Mouse (Mus musculus) hindbrain, embryonic 15.5 days (tissue): ENCODE results near the gene Gm6525. TPM values are rescaled to one million over a fixed set of nuclear protein-coding genes. Genes with fewer than 3 reads are reported as not detected.

ENCODE experiments used
- ATAC-seq: fragments of 200-750 bp; cut with Nextera tagmentation; 2 replicates; pipeline ENCODE4 v1.8.0; 2017; ENCODE audit warnings: low read depth, moderate number of reproducible peaks, moderate TSS enrichment; ENCODE audit not compliant: low FRiP score
- H3K27ac ChIP-seq: fragments of 300-500 bp; sonication (generic); replicated peaks from 2 replicates; pipeline ENCODE4 v1.5.1; 2015; ENCODE audit warnings: mild to moderate bottlenecking, inconsistent platforms
- H3K27me3 ChIP-seq: fragments of 300-500 bp; sonication (generic); 2 replicates; pipeline ENCODE4 v1.6.1; 2015; ENCODE audit warnings: control low read depth, inconsistent platforms
- H3K36me3 ChIP-seq: fragments of 300-500 bp; sonication (generic); 2 replicates; pipeline ENCODE4 v1.6.1; 2015; ENCODE audit warnings: control low read depth, inconsistent platforms
- H3K4me1 ChIP-seq: fragments of 300-500 bp; sonication (generic); replicated peaks from 2 replicates; pipeline ENCODE4 v1.6.1; 2015; ENCODE audit warnings: control low read depth, inconsistent platforms
- H3K4me2 ChIP-seq: fragments of 300-500 bp; sonication (generic); 2 replicates; pipeline ENCODE4 v1.6.1; 2015; ENCODE audit warnings: moderate library complexity, mild to moderate bottlenecking, inconsistent platforms
- H3K4me3 ChIP-seq: fragments of 300-500 bp; sonication (generic); 2 replicates; pipeline ENCODE4 v1.5.1; 2015; ENCODE audit warnings: mild to moderate bottlenecking, inconsistent platforms
- H3K9ac ChIP-seq: fragments of 300-500 bp; sonication (generic); 2 replicates; pipeline ENCODE4 v1.6.1; 2015; ENCODE audit warnings: inconsistent platforms
- H3K9me3 ChIP-seq: fragments of 300-500 bp; sonication (generic); 2 replicates; pipeline ENCODE4 v1.6.1; 2016; ENCODE audit warnings: control low read depth, inconsistent platforms
- WGBS: fragments of 180-500 bp; shearing (Covaris S2); methylation state at CpG from one replicate; pipeline ENCODE4 v1.1.7; 2015; 5-methylcytosine and 5-hydroxymethylcytosine counted together
- polyA plus RNA-seq: library from polyadenylated mRNA; unstranded; fragments of >200 nt; fragmentation: Nextera tagmentation; extraction: Ambion mirVana; gene quantifications from 2 replicates; pipeline ENCODE4 v1.2.1, GENCODE M21; 2015

The Gm6525 gene
- polyA plus RNA-seq, 1 experiment from 2014 or later, result 2.3 TPM

DNA sequence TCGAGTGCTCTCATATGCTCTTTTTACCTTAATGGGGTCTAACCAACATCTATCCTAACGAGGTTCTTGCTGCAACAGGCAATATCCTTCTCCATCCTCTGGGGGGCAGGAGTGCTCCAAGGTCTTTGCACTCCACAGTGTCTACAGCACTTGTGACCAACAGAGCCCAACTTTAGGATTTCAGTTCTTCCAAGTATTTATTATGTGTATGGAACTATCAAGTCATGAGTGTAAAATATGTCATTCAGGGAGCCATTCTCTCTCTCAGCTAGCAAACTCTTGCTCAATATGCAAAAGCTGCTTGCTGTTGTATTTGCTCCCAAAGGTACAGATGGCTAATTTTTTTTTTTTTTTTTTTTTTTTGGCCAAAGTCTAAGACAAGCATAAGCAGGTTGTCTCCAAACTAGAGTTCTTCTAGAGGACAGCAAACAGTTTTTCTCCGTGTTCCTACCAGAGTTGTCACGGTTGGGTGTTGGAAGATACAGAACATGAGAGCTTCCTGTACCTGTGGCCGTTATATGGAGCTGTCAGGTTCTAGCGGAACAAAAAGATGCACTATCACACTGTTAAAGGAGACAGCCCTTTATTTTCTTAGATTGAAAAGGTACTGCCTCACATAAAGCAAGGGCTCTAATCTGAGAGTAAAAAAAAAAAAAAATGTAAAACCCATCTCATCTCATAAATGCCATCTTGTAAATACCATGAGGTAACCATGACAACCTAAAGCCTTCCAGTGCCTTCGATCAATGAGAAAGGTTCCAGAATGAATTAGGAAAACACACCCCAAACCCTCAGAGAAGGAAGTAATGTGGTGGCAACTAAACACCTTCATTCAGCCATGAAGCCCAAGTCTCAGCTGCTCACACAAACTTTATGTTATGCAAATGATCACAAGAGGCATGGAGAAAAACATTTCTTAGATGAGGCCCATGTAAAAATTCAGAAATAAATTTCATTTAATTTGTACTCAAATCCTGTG lies 1.7 kb downstream of the Gm6525 start:
- Histone ChIP-seq H3K27ac (no peak overlapping the region), H3K4me3 (no peak overlapping the region), H3K36me3 (peaks cover 34% of the 10 kb centered on the region), H3K27me3 (no peaks in the 10 kb centered on the region), H3K4me2 (no peak overlapping the region), H3K9ac (no peak overlapping the region), H3K9me3 (no peaks in the 10 kb centered on the region), H3K4me1 (0 out of 2 replicates have a peak, but pooled peaks cover 2% of the 10 kb centered on the region)
- ATAC-seq, result peak; percentile 66; the same call in 1 of the 2 replicates
- WGBS, result 44% methylated on average over 7 of the region's 7 CpGs

DNA sequence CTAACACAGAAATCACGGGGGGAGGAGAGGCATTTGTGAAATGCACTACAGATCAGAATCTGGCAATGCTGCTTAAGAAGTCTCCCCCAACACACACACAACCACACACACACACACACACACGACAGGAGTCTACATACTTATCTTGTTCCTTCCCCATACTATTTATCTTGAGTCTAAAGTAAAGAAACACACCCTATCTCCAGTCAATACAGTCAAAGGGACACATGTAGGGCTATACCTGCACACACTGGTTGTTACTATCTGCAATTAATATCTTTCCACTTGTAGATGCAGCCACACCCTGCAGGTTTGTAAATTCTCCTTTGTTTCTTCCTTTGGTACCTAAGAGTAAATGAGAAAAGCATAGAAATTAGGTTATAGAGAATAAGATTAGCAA lies 3.9 kb downstream of the Gm6525 start:
- no peaks in the 10 kb centered on the region for H3K27me3 ChIP-seq
- 79% methylated on average over 2 of the region's 2 CpGs for WGBS
- H3K36me3 ChIP-seq, result peaks cover 17% of the 10 kb centered on the region
- no peak overlapping the region for H3K9ac ChIP-seq
- H3K4me2 ChIP-seq, result no peak overlapping the region
- H3K4me1 ChIP-seq, result peaks cover 11% of the 10 kb centered on the region; the same call in 1 of the 2 replicates
- H3K9me3 ChIP-seq, result no peaks in the 10 kb centered on the region
- no peak overlapping the region for H3K4me3 ChIP-seq
- ATAC-seq, result no peak
- no peak overlapping the region for H3K27ac ChIP-seq

DNA sequence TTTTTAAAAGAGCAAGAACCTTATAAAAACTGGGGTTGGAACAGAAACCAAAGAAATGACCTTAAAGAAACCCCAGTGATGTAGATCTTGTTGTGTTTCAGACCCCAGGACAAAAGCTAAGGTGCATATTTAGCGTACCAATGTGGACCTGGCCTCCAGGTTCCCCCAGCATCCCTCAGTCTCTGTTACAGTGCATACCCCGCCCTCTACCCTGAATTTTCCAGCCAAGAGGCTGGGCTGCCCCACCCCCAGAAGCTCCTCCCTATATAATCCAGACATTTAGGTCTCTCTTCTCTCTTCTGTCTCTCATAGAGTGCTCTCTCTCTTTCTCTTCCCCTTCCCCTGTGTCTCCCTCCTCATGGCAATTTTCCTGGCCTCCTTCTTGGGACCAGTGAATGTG lies 6.4 kb downstream of the Gm6525 start:
- peaks cover 11% of the 10 kb centered on the region; the same call in 1 of the 2 replicates for H3K4me1 ChIP-seq
- no peak for ATAC-seq
- no peak overlapping the region for H3K4me3 ChIP-seq
- H3K27me3 ChIP-seq, result no peaks in the 10 kb centered on the region
- H3K9me3 ChIP-seq, result no peaks in the 10 kb centered on the region
- no peak overlapping the region for H3K9ac ChIP-seq
- 89% methylated on average over 2 of the region's 2 CpGs for WGBS
- peaks cover 18% of the 10 kb centered on the region for H3K36me3 ChIP-seq
- H3K27ac ChIP-seq, result no peak overlapping the region
- H3K4me2 ChIP-seq, result no peak overlapping the region

DNA sequence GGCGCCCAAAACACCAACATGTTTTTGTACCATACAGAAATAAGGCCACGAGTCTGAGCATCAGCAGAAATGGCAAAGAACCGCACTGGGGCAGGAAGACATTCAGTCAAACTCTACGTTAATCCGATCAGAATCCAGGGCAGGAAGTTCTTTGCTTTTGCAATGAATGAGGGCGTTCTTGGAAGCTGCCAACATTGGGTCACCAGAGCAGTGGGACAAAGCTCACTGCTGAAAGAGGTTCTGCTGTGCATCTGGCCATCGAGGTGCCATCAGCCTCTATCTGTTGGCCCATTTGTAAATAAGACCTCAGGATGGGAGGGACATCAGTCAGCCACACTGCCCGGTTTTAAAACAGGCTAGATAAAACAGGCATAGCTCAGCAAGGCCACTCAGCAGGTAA lies 7.2 kb downstream of the Gm6525 start:
- no peak overlapping the region for H3K9ac ChIP-seq
- WGBS, result 39% methylated on average over 8 of the region's 8 CpGs
- no peak overlapping the region for H3K4me2 ChIP-seq
- no peak overlapping the region; the same call in 1 of the 2 replicates for H3K27ac ChIP-seq
- no peak overlapping the region for H3K4me3 ChIP-seq
- peaks cover 11% of the 10 kb centered on the region; the same call in 1 of the 2 replicates for H3K4me1 ChIP-seq
- H3K36me3 ChIP-seq, result peaks cover 19% of the 10 kb centered on the region
- ATAC-seq, result no peak
- no peaks in the 10 kb centered on the region for H3K27me3 ChIP-seq
- H3K9me3 ChIP-seq, result no peaks in the 10 kb centered on the region

DNA sequence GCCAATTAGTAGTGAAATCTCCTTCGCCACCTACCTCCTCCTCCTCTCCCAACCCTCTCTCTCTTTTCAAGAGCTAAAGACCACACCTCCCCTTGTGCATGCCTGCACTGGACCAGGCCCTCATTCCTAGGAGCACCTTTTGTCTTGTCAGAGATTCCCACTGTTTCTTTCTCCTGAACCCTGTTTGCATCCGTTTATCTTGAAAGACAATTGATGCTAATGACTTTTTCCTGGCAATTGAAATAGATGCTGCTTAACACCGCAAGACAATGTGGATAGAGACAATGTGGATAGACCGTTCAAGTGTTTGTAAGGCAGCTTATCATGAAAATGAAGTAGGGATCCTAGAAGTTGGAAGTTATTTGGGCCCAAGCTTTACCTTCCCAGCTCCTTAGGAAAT lies 7.8 kb downstream of the Gm6525 start:
- H3K27me3 ChIP-seq, result no peaks in the 10 kb centered on the region
- peaks cover 22% of the 10 kb centered on the region for H3K36me3 ChIP-seq
- WGBS, result 19% methylated on average over 4 of the region's 4 CpGs
- ATAC-seq, result no peak
- H3K4me2 ChIP-seq, result no peak overlapping the region
- no peak overlapping the region for H3K4me3 ChIP-seq
- H3K27ac ChIP-seq, result no peak overlapping the region
- no peaks in the 10 kb centered on the region for H3K9me3 ChIP-seq
- peaks cover 11% of the 10 kb centered on the region; the same call in 1 of the 2 replicates for H3K4me1 ChIP-seq
- H3K9ac ChIP-seq, result no peak overlapping the region

DNA sequence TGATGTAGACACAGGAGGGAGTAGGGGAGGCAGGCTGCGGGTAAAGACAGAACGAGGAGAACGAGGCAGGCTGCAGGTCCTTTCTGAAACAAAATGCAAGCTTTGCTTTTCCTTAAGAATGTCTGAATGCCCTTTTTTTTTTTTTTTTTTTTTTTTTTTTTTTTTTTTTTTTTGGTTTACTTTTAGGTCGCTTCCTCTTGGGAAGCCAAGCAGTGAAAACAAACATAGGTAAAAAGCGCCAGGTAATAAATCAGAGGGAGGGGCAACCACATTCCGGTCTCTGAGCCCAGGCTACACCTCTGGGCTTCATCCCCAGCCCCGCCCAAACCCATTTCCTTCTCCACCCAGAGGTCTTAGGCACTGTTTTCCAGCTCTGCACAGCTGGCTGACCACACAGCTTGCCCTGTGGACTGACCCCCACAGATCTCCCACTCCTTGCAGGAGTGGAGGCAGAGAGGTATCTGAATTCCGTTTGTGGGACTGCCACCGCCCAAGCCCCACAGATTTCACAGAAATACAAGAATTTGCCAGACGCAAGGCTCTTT lies 15.8 kb downstream of the Gm6525 start:
- H3K27me3 ChIP-seq, result no peaks in the 10 kb centered on the region
- no peaks in the 10 kb centered on the region for H3K9me3 ChIP-seq
- no peak overlapping the region; the same call in 1 of the 2 replicates for H3K4me2 ChIP-seq
- 67% methylated on average over 10 of the region's 10 CpGs for WGBS
- H3K4me1 ChIP-seq, result peaks cover 15% of the 10 kb centered on the region
- H3K9ac ChIP-seq, result no peak overlapping the region
- no peak overlapping the region for H3K27ac ChIP-seq
- peaks cover 40% of the 10 kb centered on the region for H3K36me3 ChIP-seq
- ATAC-seq, result no peak
- H3K4me3 ChIP-seq, result no peak overlapping the region

DNA sequence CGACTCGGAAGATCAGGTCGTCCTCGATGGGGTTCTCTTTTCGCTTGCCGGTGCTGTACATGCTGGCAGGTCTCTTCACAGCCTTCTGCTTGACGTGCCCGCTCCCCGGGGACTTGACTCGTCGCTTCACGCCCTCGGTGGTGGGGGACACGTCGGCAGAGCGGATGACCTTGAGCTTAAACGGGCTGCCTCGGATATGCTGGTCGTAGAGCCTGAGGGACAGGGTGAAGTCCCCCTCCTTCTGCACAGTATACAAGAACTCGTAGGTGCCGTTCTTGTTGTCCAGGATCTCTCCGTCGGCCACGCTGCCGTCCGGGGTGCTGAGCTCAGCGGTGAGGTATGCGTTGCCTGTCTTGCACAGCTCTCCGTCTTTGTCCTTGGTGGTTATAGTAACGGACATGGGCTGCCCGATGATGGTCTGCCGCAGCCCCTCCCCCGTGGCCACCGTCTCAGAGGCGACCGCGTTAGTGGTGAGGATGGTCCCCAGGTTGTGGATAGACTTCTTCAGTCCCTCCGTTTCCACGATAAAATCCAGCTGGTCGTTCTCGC lies 16.7 kb downstream of the Gm6525 start:
- no peaks in the 10 kb centered on the region for H3K9me3 ChIP-seq
- no peaks in the 10 kb centered on the region for H3K27me3 ChIP-seq
- peaks cover 36% of the 10 kb centered on the region for H3K36me3 ChIP-seq
- WGBS, result 14% methylated on average over 41 of the region's 41 CpGs
- peaks cover 15% of the 10 kb centered on the region for H3K4me1 ChIP-seq
- peak overlapping the region; percentile 14 for H3K4me2 ChIP-seq
- no peak overlapping the region for H3K4me3 ChIP-seq
- peak; percentile 57; the same call in 1 of the 2 replicates for ATAC-seq
- H3K9ac ChIP-seq, result no peak overlapping the region
- H3K27ac ChIP-seq, result no peak overlapping the region

DNA sequence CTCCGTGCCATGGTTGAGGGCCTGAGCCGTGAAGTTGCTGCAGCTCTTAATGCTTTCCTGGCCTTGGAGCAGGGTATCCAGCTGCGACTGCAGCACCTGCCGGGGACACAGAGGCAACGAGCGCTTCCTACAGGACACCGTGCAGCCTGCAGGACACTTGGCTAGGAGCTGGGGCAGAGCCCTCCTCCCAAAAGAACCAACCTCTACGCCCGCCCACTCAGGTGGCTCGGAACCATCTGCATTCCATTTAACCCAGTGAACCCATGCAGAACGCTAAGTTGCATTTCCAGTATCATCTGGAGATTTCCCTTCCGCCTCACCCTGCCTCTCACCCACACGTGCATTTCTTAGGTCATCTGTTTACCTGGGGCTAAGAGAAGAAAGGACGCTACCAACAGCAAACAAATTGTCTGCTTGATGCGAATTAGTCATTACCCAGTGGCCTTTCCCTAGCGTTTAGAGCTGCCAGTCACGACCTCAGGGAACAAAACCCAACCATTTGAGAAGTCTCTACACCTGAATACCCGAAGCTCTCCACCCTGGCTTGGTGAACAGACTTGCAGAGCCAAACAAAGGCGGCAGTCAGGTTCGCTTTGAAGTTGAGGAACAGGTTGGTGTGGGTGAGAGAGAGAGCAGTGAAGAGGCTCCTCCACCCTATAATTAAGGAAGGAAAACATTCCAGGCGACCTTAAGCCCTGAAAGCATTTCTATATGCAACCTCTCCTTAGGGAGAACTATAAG lies 17.4 kb downstream of the Gm6525 start:
- H3K9ac ChIP-seq, result no peak overlapping the region

DNA sequence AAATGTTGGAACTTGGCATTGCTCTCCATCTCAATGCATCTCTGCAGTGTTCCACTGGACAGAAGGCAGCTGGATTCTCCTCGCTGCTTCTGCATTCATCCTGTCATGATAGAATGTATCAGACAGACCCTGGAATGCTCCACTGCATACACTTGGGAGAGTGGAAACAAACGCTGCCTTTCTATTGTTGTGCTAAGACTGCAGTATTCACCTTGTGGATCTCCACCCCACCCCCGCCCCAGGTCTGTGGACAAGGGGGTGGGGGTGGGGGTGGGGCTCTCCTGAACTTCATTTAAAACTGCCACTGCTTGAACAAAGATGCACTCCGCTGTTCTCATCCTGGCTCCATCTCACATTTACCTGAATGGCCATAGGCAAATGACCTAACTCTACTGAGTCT lies 20.0 kb downstream of the Gm6525 start:
- H3K9me3 ChIP-seq, result no peaks in the 10 kb centered on the region
- H3K27me3 ChIP-seq, result no peaks in the 10 kb centered on the region
- H3K27ac ChIP-seq, result no peak overlapping the region
- no peak for ATAC-seq
- H3K36me3 ChIP-seq, result peaks cover 37% of the 10 kb centered on the region
- no peak overlapping the region for H3K9ac ChIP-seq
- no peak overlapping the region for H3K4me2 ChIP-seq
- 51% methylated on average over 4 of the region's 4 CpGs for WGBS
- H3K4me1 ChIP-seq, result peaks cover 15% of the 10 kb centered on the region
- H3K4me3 ChIP-seq, result no peak overlapping the region

More for the DNA sequence above, 17.4 kb downstream of the Gm6525 start:
- no peak for ATAC-seq
- Histone ChIP-seq H3K4me1 (peaks cover 15% of the 10 kb centered on the region), H3K36me3 (peaks cover 36% of the 10 kb centered on the region), H3K4me2 (0 out of 2 replicates have a peak overlapping the region, but pooled peaks have one; percentile 14), H3K27me3 (no peaks in the 10 kb centered on the region), H3K27ac (no peak overlapping the region), H3K4me3 (no peak overlapping the region), H3K9me3 (no peaks in the 10 kb centered on the region)
- WGBS, result 48% methylated on average over 21 of the region's 21 CpGs

DNA sequence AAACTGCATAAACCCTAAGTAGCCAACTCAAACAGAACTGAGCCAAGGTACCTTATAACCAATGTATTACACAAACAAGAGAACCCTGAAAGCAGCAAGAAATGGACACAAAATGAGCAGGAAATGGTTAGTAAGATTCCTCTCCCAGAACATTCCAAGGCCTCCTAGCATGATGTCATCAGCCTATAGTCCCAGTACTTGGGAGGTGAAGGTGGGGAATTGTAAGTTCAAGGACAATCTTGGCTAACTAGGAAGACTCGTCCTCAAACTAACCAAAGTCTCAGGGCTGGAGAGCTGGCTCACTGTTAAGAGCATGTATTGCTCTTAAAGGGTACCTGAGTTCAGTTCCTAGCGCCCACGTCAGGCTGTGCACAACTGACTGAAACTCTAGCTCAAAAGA lies 24.3 kb downstream of the Gm6525 start:
- no peaks in the 10 kb centered on the region for H3K9me3 ChIP-seq
- ATAC-seq, result no peak
- no peak overlapping the region for H3K27ac ChIP-seq
- H3K27me3 ChIP-seq, result no peaks in the 10 kb centered on the region
- peaks cover 22% of the 10 kb centered on the region for H3K36me3 ChIP-seq
- H3K4me3 ChIP-seq, result no peak overlapping the region
- peaks cover 16% of the 10 kb centered on the region for H3K4me1 ChIP-seq
- 97% methylated on average over 3 of the region's 3 CpGs for WGBS
- no peak overlapping the region for H3K4me2 ChIP-seq
- no peak overlapping the region for H3K9ac ChIP-seq

DNA sequence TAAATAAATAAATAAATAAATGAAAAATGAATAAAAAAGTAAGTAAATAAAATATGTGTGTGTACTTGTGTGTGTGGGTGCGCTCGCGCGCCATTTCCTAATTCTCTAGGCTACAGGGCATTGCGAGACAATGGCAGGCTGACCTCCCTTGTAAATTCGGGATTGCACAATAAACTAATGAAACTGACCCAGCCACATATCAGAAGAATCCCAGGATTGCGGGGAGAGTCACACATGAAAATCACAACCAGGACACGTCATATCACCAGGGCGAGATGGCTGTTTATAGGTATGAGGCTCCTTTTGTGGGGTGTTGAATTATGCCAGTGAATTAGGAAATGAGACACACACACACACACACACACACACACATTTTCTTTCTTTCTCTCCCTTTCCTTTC lies 25.6 kb downstream of the Gm6525 start:
- H3K4me2 ChIP-seq, result no peak overlapping the region
- no peaks in the 10 kb centered on the region for H3K9me3 ChIP-seq
- H3K9ac ChIP-seq, result no peak overlapping the region
- no peak overlapping the region for H3K27ac ChIP-seq
- H3K36me3 ChIP-seq, result peaks cover 19% of the 10 kb centered on the region; the same call in 1 of the 2 replicates
- no peak for ATAC-seq
- peaks cover 16% of the 10 kb centered on the region for H3K4me1 ChIP-seq
- H3K27me3 ChIP-seq, result no peaks in the 10 kb centered on the region
- H3K4me3 ChIP-seq, result no peak overlapping the region
- WGBS, result 93% methylated on average over 9 of the region's 9 CpGs
